Mouse (Mus musculus): ENCODE data around the gene Rgs19.

- TF ChIP-seq POLR2A (IDR thresholded peaks at IDR 0.05; ENCODE audit: control insufficient read depth, extremely low read depth, insufficient read depth, low read length, poor library complexity) = no peak
- no peak for TF ChIP-seq CTCF (IDR thresholded peaks at IDR 0.05; ENCODE audit: borderline replicate concordance, control insufficient read depth, extremely low read depth, insufficient read depth, low read length, poor library complexity)
These were observed 17.4 kb downstream of the Rgs19 start for GRCm38 (mm10) chr2:181676424-181676823.

Data from thymus, adult 2 months (tissue).